Mouse (Mus musculus) olfactory bulb, adult 2 months (tissue): Measurements from ENCODE around the gene Skiv2l.

Source experiments
- CTCF ChIP-seq: fragments of 200-500 bp; IDR thresholded peaks from 2 replicates; pipeline ENCODE4 v1.5.1; 2012; ENCODE audit warnings: low read depth, mild to moderate bottlenecking, low read length, moderate library complexity; ENCODE audit not compliant: insufficient read depth
- POLR2A ChIP-seq: fragments of 200-500 bp; IDR thresholded peaks from 2 replicates; pipeline ENCODE4 v1.6.1; 2012; ENCODE audit warnings: mild to moderate bottlenecking, low read depth, low read length, moderate library complexity; ENCODE audit not compliant: insufficient read depth

DNA sequence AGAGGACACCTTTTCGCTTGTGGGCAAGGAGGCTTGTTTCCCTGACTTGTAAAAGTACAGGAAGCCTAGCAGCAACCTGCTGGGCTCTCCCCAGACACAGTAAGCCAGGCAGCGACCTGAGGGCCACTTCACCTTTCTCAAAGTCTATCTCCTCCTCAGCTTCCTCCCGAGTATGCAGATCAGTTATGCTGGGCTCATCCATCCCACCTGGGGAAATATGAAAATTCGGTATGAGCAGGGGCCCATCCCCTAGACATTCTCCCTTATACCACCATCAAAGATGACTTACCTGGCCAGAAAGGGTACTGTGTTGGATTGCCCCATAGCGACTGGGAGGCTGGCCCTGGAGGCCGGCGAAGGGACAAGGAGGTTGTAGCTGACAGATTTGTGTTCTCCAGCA, 2.4 kb downstream of the Skiv2l start:
- no peak for TF ChIP-seq POLR2A
- TF ChIP-seq CTCF, result no peak
